Mouse (Mus musculus): ENCODE data around the gene Kdm5c. TPM values are rescaled to one million over a fixed set of nuclear protein-coding genes. Genes with fewer than 3 reads are reported as not detected.

Gene Kdm5c
- total RNA-seq (2021): 10 to 100 TPM; 41.9 to 70.5 TPM

DNA sequence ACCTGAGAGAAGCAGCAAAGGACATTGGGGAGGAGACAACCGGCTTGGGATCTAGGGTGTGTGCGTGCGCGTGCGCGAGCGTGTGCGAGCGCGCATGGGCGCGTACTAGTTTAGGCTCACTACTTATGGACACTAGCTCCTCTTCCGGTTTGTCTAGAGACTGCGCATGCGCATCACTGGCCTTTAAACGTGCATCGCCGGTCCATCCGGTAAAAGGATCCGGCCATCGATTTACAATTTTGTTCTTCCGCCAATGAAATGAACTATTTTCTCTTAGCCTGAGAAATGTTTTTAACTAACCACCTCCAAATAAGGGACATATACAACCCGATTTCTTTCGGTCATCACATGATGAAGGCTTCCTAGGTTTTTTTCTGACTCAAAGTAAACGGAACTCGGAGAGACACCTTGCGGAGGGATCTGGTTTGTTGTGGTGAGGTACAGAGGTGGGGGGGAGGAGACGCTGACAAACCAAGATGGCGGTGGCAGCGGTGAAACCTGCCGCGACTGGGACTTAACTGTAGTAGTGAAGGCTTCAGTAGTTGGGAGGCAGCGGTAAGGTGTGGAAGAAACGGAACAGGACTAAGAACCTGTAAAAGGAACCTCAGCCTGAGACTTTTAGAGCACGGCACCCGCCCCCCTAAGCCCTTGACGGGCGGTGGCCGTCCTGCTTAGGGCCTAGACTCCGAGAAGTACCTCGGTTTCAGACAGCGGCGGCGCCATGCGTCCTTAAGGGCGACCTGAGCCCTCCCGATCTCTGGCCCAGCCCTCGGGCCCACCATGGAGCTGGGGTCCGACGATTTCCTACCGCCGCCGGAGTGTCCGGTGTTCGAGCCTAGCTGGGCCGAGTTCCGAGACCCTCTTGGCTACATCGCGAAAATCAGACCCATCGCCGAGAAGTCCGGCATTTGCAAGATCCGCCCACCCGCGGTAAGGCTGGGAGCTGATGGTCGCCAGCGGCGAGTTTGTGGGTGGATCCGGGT, at the start of gene Kdm5c:
Kdm5c (plus strand) TSS at position 240 of the 983 bp plus-strand sequence.
- DNase-seq: peak; percentile 98

DNA sequence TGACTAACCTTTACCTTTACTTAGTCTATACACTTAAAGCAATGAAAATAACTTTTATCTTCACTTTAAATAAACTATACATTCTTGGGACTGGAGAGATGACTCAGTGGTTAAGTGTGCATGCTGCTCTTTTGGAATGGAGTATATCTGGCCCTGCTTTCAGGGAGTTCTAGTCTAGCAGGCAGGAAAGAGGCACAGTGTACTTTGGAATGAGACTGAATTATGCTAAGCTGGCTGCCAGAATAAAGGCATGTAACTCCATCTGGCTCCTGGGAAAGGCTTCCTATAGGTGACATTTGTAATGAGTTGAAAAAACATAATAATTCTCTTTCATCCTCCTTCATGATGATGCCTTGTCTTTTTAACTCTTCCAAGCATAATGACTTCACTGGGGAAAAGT, 45.7 kb upstream of the Kdm5c start:
- DNase-seq: no peak

GRCm38 (mm10) chrX:152191266-152191665, 41.6 kb upstream of the Kdm5c start:
- DNase-seq: no peak

GRCm38 (mm10) chrX:152197814-152198648, 34.8 kb upstream of the Kdm5c start:
- DNase-seq: no peak

GRCm38 (mm10) chrX:152201737-152202421, 30.9 kb upstream of the Kdm5c start:
- DNase-seq: no peak

GRCm38 (mm10) chrX:152202422-152203103, 30.3 kb upstream of the Kdm5c start:
- DNase-seq: no peak

DNA sequence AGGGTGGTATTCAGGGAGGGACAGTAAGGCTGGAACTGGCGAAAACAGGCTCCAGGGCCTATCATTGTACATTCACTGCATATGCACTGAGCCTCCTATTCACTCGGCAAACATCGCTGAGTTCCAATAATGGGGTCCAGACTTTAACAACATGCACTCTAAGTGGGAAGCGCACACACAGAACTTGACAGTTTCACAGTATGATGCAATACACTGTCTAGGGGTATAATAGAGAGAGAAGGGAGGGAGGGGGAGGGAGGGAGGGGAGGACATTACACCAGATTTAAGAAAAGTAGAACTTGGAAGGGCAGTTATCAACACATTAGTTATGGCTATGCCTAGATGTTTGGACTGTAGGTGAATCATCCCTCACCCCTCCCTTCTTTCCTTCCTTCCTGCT, 29.6 kb upstream of the Kdm5c start:
- no peak for DNase-seq

GRCm38 (mm10) chrX:152205486-152205885, 27.3 kb upstream of the Kdm5c start:
- no peak for DNase-seq

DNA sequence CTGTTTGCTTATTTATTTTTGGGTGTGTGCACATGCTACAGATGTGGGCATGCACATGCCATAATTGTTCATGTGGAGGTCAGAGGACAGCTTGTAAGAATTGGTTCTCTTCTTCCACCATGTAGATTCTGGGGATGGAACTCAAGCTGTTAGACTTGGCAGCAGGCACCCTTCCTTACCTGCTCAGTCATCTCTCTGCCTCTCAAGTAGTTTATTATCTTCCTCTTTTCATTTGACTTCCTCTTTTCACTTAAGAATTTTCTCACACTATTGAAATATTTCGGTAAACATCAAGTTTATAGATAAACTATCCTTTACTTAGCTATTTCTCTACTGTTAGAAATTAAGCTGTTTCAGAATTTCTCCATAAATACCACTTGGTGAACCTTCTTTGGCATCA, 18.1 kb upstream of the Kdm5c start:
- no peak for DNase-seq

- DNase-seq: no peak
These were observed 14.3 kb upstream of the Kdm5c start for GRCm38 (mm10) chrX:152218529-152218928.

- no peak for DNase-seq
These were observed 11.1 kb upstream of the Kdm5c start for GRCm38 (mm10) chrX:152221721-152222120.

- DNase-seq: no peak
These were observed 10.6 kb upstream of the Kdm5c start for GRCm38 (mm10) chrX:152222226-152222625.

DNA sequence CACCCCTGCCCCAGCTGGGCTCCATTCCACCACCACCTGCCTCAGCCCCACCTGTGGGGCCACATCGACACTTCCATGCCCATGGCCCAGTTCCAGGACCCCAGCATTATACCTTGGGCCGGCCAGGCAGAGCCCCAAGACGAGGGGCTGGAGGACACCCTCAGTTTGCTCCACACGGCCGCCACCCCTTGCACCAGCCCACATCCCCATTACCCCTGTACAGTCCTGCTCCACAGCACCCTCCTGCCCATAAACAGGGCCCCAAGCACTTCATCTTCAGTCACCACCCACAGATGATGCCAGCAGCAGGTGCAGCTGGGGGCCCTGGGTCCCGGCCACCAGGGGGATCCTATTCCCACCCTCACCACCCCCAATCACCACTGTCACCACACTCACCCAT, 9.5 kb upstream of the Kdm5c start:
- no peak for DNase-seq

GRCm38 (mm10) chrX:152224280-152224679, 8.5 kb upstream of the Kdm5c start:
- no peak for DNase-seq

DNA sequence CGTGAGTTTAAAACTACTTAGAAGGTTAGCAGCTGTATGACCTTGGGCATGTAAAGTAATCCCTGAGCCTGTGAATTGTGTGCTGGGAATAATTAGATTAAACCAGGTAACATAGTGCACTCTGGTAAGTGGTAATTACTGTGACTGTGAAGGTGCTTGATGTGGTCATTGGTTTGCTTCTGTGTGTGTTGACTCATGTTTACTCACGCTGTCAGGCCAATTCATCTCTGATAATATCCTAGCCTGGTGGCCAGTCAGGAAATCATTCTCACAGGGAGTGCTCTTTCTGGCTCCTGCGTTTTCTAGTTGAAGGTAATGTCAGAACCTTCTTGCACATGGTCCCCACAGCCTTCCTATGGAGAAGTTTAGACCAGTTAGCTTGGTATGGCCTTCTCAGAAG, 1.3 kb downstream of the Kdm5c start:
- no peak for DNase-seq

GRCm38 (mm10) chrX:152235758-152236157, 2.9 kb downstream of the Kdm5c start:
- DNase-seq: no peak

GRCm38 (mm10) chrX:152243140-152243539, 10.3 kb downstream of the Kdm5c start:
- DNase-seq: peak; percentile 22

DNA sequence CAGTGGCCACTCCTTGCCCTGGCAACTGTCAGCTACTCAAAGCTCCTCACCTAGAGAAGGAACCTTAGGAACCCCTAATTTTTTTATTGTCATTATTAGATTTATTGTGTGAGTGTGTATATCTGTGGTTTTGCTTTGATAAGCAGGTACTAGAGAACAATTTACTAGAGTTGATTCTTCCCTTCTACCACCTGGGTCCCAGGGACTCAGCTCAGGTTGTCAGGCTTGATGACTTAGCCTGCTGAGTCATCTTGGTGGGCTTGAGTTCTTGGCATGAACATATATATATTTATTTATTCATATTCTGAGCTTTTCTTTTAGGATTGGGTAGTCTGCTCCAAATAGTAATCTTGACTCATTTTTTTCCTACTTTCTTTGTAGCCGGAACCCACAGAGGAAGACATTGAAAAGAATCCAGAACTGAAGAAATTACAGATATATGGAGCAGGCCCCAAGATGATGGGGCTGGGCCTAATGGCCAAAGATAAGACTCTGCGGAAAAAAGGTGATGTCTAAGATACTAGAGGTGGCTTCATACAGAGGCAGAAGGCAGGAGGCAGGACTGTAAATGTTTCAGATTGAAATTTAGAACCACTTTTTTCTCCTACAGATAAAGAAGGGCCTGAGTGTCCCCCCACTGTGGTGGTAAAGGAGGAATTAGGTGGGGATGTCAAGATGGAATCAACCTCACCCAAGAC, 11.8 kb downstream of the Kdm5c start:
- no peak for DNase-seq

GRCm38 (mm10) chrX:152271189-152271588, 38.4 kb downstream of the Kdm5c start:
- DNase-seq: no peak

- DNase-seq: no peak
These were observed 46.6 kb downstream of the Kdm5c start for GRCm38 (mm10) chrX:152279384-152279783.

- DNase-seq: no peak
These were observed 51.9 kb downstream of the Kdm5c start for GRCm38 (mm10) chrX:152284746-152285145.
